Mouse (Mus musculus): ENCODE results near the gene Ptbp2.

Ptbp2 gene

GRCm38 (mm10) chr3:119684741-119685140 lies 99.5 kb downstream of the Ptbp2 start:
- DNase-seq (ENCODE audit: low read depth, low spot score): no peak
